Mouse (Mus musculus): ENCODE results near the gene Uaca.
A peak's percentile ranks its signal among the peaks of the same experiment; 100 is the strongest.

The Uaca gene

DNA sequence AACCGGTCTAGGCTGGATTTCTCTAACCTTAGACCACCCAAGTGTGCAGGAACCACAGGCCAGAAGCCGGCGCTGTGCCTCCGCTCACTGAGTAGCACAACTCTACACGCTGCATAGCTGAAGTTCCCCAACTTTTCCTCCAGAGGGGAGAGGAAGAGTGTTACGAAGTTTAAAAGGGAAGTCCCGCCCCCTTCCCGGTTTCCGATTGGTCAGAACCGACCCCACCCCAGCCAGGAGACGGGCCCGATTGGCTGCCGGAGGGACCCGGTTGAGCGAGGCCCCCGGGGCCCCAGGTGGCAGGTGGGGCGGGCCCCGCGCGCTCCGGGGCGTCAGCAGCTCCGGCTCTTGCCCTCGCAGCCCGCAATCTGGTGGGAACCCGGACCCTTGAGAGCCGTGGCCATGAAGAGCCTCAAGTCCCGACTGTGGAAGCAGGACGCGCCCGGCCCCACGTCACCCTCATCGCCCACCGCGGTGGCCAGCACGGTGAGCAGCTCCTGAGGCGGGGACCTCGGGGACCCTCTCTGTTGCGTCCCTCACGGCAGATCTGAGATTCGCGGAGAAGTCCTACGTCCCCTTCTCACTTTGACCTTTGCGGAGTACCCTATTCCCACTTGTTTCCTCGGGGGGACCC is at the start of gene Uaca:
Gene Uaca (plus strand): TSS at position 333 of the 631 bp plus-strand sequence.
- peak; percentile 35 to 78 for DNase-seq (ENCODE audit: low spot score in 2 of 2)

DNA sequence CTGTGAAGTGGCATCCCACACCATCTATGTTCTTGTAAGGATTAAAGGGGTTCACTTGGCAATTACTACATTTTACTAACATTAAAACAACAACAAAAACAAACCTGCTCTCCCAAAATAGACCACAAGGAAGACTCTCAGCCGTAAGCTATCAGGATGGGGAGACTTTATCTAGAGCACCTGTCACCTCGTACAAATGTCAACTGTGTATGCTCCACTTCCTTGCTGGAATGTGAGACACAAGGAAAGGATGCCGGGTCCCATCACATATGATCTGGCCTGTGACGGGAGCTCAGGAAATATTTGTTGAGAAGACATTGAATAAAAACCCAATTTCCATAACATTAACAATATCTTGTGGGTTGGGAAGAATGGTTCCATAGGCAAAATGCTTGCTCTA is 49.4 kb upstream of the Uaca start:
- no peak for DNase-seq (ENCODE audit: low spot score in 2 of 2)

DNA sequence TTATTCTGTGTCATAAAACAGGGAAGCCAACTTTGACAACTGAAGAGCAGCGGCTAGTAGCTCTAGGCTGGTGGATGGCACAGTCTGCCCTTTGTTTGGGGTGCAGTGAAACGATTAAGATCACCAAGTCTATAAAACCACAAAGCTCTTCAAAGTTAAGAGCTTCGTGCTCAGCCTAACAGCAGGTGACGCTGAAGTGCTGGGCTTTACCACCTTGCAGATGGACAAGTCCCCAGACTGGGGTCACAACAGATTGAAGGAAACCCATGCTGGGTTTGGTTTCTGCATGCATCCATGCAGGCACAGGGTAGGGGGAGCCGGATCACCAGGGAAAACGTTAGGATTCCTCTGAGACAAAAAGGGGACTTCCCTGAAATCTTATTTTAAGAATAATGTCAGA is 47.8 kb upstream of the Uaca start:
- no peak for DNase-seq (ENCODE audit: low spot score in 2 of 2)

DNA sequence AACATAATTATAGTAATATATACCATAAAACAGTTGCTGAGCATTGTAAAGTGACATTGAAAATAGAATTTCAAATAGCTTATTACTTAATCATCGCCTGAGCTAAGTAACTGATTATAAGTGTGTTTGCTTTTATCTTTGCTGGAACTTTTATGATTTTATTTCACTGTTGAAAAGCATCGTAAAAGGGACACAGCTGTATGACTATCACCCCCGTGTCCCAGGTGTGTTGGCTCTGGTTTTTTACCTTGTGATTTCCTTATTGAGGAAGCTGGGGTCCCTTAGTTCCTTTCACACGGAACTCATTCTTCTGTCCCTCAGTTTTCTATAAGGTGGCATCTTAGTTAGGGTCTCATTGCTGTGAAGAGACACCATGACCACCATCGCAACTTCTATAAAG is 46.7 kb upstream of the Uaca start:
- no peak for DNase-seq (ENCODE audit: low spot score in 2 of 2)

DNA sequence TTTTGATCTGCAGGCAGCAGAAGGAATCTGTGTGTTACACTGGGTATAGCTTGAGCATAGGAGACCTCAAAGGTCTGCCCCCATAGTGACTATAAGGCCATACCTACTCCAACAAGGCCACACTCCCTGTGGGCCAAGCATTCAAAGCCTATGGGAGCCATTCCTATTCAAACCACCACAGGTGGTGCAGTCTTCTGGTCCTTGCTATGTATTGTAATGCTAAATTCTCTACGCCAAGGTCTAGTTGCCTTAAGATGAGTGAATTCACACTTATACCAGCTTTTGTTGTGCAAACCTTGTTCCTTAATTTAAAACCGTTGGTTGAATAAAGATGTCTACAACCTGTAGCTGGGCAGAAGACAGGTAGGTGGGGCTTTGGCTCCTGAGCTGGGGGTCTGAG is 46.2 kb upstream of the Uaca start:
- DNase-seq (ENCODE audit: low spot score in 2 of 2): no peak

DNA sequence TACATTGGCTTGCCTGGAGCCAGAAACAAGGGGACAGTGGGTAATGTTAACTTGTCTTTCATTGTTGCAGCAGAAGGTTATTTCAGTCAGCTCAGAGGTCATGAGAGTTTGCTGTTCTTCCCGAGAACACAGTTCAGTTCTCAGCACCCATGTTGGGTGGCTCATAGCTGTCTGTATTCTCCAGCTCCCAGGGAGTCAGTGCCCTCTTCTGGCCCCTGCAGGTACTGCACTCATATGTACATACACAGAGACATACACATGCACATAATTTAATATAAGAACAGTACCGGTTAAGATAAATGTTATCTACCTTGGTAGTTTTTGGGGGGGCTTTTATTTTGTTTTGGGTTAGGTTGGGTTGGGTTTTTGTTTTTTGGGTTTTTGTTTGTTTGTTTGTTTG is 45.2 kb upstream of the Uaca start:
- DNase-seq (ENCODE audit: low spot score in 2 of 2): no peak

DNA sequence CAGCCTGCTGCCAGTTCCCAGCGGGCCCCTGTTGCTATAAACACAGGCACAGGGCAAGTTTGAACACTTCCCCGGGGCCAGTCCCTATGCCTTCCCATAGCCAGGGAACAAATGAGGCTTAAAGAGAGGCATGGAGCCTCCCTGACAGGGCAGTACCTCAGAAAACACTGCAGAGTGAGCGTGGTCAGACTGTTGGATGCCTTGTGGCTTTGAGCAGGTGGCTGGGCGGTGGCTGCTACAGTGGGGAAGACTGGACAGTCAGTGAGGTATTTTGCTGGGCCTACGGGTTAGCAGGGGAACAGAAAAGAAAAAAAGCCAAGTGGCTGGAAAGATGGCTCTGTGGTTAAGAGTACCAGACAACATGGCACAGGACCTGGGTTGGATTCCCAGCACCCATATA is 43.2 kb upstream of the Uaca start:
- no peak for DNase-seq (ENCODE audit: low spot score in 2 of 2)

DNA sequence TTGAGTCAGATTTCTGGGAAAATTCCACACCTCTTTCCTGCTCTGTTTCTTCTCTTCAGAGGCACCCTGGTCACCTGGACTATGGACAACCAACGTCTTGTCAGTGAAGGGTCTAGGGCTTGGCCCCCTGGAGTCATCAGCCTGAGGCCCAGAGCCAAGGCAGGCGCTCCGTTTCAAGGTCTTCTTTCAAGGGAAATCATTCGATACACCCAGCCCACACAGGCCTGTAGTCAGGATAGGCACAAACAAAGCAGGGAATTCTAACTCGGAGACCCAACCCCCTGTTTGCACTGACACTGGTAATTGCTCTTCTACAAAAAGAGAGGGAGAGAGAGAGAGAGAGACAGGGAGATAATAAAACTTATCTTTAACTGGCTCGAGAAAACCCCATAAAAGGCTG is 42.4 kb upstream of the Uaca start:
- DNase-seq (ENCODE audit: low spot score in 2 of 2): no peak

DNA sequence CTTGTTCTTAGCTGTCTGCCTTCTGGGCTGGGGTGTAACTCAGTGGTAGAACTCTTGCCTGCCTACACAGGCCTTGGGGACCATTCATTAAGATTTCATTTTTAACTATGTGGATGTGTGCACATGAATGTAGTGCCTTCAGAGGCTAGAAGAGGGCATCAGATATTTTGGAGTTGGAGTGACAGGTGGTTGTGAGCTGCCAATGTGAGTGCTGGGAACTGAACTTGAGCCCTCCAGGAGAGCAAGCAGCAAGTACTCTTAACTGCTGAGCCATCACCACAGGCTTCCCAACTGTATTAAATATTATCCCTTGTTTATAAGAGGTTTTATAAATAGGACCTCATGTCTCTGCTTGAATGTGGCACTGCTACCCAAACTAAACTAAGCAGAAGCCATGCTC is 41.7 kb upstream of the Uaca start:
- DNase-seq (ENCODE audit: low spot score in 2 of 2): no peak

DNA sequence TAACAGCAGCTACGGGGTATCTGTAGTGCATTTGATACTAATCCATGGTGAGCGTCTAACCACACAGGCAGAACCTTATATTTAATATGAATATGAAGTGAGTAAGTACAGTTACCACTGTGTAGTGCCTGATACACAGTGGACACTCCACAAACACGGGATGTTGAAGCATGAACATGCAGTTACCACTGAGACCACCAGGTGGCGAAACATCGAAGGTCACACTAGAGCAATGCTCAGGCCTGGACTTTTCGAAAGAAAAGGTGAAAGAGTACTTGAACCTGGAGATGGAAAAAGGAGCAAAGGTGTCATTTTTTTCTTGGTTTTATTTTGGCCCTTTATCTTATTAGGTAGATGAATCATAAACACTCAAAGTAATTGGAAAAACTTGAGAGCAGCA is 38.1 kb upstream of the Uaca start:
- DNase-seq (ENCODE audit: low spot score in 2 of 2): peak in 1 of 2 experiments; percentile 65

DNA sequence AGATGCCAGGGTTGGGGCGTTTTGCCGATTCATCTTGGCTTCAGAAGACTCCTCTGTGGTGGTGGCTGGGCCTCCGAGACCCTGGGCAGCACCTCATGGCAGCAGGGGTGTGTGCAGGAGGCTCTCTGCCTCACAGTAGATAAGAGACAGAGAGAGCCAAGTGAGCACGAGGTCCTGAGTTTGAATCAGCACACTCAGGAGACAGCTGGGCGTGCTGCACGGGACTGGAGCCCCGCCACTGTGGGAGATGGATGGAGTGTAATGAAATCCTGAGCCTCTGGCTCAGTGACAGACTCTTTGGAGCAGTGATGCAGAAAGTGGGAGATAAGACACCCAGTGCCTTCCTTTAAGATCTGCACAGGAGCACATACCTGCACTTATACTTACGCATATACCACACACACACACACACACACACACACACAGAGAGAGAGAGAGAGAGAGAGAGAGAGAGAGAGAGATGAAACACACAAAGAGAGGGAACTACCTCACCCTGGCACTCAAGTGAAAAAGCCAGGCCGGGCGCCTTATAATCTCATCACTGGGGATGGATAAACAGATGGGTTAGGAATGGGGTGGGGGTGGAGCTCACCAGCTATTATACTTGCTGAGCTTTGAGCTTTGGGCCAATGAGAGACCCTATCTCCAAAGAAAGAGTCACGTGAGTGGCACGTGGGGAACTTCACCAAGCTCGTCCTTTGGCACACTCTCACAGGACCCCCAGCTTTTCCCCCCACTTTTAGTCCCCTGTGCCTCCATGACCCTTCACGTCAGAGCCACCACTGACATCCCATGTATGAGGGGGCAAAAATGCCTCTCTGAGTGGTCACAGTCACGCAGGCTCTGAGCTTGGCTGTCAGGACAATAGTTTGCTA is 37.2 kb upstream of the Uaca start:
- no peak for DNase-seq (ENCODE audit: low spot score in 2 of 2)

DNA sequence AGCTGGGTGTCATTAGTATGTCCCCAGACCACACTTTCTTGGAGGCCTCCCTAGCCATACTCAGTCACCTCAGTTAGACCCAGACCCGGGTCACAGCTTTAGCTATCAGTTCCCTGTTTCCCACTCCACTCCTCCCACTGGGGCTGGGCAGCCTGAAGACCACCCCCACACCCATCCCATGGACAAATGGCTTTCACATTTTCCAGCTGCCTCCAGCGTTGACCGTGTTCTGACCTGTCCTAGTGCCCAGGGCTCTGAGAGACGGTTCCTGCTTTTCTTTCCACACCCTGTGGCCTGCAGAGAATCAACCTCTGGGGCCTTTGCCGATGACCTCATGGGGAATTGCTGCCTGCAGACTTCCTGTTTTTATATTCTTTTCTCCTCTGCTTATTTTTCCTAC is 36.5 kb upstream of the Uaca start:
- DNase-seq (ENCODE audit: low spot score in 2 of 2): no peak

DNA sequence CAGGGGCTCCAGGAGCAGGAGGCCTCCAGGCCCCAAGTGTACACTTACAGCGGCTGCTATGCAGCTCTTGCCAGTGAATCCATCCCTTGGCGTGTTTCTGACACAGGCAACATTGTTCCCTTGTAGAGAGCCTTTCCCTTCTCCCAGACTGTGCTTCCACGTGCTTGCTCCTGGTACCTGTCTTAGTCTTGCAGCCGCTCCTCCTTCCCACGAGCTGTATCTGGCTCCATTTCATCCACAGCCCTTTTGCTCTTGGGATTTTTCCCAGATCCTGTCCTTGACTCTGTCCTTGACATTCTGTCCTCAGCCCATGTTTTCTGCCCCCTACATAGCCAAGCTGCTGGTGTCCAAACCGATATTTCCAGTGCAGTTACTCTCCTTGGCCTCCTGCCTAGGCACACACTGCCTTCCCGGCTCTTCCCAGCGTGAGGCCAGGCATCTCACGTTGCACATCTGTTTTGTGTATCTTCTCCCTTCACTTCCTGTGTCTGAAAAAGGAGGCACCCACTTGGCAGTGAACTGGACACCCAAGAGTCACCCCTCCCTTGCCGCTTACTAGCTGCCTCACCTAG is 34.8 kb upstream of the Uaca start:
- no peak for DNase-seq (ENCODE audit: low spot score in 2 of 2)

DNA sequence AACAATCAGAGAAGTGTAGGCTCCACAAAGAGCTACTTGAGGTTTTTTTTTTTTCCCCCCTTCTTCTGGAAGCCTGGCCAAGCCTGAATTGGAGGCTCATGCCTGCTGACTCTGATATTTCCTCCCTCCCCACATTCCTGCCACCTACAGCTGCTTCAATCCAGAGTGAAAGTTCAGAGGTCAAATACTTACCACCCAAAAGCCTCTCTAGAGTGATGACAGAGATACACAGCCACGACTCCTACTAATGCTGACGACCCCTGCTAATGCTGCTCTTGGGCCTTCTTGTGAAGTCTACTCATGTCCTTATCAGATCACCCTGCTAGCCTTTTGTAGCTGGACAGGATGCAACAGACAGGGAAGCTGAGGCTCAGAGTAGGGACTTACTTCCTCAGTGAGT is 29.2 kb upstream of the Uaca start:
- DNase-seq (ENCODE audit: low spot score in 2 of 2): no peak

DNA sequence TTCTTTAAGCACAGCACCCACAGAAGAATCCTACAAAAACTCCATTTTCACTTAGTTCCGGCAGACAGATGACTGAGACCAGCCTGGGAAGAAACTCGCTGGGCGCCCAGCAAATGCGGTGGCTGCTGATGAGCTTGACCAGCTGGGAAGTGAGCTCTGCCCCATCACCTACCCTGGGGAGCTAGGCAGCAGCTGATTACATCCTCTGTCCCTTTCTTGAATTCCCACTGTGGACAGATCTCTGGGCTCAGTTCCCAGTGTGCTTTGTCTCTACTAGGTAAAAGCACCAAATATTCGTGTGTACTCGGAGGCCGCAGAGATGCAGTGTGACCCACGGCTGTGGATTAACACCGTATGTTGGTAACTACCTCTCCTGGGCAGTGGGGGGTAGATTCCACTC is 25.9 kb upstream of the Uaca start:
- no peak for DNase-seq (ENCODE audit: low spot score in 2 of 2)

DNA sequence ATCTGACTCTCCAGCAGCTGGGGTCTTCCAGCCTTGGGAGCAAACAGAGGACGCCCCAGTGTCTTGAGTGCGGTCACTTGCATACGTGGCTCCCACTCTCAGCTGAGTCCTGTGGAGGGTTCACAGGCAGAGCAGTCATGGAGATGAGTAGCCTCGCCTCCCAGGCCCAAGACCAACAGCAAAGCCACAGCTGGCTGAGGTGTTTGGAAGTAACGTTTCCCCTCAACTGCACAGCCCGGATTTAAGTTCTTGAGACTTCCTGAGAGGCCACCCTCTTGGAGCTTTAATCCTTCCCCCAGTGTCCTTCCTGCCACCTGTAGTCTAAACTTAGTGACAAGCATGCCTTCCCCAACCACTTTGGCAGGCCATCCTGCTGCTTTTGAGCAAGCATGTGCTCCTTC is 24.6 kb upstream of the Uaca start:
- no peak for DNase-seq (ENCODE audit: low spot score in 2 of 2)

DNA sequence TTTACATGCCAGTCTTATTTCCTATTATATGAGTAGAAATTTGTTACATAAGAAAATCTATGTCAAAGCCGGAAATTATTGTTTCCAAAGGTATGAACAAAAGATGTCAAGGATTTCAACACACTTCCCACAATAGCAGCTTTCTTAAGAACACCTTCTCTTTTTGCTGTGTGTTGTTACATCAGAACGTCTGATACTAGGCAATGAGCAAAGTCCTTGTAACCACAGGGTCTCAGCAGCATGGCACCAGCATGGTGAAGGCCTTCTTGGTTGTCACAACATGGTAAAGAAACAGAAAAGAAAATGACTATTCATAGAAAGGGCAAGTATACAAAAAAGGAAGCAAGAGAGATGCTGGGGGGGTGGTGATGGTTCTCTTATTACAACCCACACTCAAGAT is 20.6 kb upstream of the Uaca start:
- DNase-seq (ENCODE audit: low spot score in 2 of 2): no peak

DNA sequence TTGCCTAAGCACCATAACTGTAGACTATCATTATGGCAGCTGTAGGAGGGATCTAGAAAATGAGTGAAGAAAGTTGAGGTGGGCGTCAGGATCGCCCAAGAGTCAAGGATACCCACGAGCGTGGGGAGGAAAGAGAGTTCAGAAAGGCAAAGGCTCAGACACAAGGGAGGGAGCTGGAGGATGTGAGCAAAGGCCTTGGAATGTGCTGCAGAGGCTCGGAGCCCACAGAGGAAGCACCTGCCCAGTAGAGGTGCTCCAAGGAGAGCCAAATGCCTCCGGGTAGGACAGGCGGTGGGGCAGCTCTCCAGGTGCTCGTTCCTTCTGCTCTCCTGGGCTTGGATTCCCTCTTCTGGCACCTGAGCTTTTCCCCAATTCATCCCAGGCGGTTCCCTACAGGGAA is 17.4 kb upstream of the Uaca start:
- DNase-seq (ENCODE audit: low spot score in 2 of 2): no peak

DNA sequence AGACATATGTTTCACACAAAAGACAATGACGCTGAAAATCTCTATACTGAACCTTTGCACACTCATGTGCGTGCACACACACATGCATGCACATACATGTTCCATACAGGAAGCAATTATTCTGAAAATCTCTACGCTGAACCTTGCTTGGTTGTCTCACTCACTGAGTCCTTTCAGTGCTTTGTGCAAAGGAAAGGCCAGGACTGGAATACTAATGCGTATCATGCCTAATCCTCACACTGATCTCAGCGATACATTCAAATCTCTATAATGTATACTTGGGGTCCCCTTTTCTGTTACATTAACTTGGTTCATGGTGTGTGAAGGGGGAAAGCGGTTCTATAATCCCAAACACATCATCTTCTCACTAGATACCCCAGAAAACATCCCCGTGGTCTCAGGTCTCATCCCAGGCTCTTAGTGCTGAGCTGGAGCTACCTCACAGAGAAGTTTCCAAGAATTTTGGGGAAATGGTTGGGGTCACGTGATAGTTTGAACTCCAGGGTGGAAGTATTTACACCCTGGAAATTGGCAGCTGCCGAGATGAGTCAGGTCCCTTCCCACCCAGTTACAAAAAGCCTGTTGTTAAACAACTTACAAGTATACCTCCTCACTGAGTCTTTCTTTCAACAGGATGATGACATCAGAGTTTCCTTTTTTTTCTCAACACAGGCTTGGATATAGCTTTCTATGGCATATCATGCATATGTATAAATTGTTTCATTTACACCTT is 12.1 kb upstream of the Uaca start:
- no peak for DNase-seq (ENCODE audit: low spot score in 2 of 2)

DNA sequence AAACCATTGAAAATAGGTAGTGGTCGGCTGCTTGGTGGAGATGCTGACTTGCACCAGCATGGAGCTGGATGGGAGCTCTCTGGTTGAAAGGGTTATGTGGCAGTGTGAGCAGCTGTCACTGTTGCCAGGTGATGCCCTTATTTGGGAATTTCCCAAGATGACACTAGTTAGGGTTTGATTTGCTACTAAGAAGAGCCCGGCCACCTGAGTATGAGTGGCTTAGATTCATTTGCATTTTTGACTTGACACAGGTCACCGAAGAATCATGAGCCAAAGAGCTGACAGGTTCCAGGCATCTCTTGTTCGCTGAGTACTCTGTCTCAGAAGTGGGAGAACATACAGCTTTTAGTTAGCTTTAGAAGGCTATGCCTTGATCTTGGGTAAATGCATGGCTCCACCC is 9.3 kb upstream of the Uaca start:
- DNase-seq (ENCODE audit: low spot score in 2 of 2): no peak

DNA sequence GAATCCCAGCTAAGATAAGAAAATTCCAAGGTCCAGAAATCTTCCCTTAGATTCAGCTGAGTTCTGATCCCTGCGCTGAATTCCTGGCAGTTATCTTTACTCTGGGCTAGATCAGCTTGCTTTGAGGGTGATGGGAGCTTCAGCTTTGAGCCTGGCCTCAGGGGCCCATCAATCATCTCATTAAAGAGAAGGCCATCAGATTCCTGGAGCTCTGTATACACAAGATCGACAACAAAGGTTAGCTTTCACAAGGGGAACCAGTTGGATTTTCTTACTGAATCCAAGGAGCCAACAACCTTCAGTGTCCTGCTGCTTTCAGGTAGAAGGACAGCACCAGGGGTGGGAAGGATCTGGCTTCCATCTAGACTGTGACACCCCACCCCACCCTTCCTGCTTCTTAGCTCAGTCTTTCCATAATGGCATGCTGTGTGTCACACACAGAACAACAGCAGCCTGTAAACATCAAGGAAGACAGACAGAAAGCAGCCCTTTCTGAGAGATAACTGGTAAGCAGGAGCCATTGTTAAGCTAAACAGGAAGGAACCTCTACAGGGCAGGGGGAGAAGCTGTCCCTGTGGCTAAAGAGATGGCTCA is 6.7 kb upstream of the Uaca start:
- DNase-seq (ENCODE audit: low spot score in 2 of 2): no peak

DNA sequence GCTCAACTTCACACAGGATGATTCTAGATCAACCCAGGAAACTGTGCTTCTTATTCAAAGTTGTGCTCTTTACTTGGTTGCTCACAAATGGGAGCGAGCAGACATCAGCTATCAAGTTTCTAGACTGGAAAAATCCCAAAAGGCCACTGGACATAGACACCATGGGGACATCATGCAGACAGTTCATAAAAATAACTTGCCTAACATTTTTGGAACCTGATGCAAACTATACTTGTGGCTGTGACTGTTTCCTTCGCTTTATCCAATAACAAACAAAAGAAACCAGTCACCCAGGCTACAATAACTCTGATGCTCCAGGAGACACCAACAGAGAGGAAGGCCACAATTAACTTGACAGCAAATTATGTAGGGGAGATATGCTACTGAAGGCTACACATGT is 4.1 kb upstream of the Uaca start:
- DNase-seq (ENCODE audit: low spot score in 2 of 2): no peak
